Mouse (Mus musculus) hindbrain, embryonic 13.5 days (tissue): ENCODE data around the gene Mrpl58. TPM values are rescaled to one million over a fixed set of nuclear protein-coding genes. Genes with fewer than 3 reads are reported as not detected.
"Not testable (repeated sequence)": the region's sequence is repeated elsewhere in the genome, so short reads cannot be mapped to it uniquely, and the experiment has no call there.

ENCODE experiments used
- ATAC-seq: fragments of 200-750 bp; cut with Nextera tagmentation; 2 replicates; pipeline ENCODE4 v1.8.0; 2017; ENCODE audit warnings: moderate TSS enrichment; ENCODE audit not compliant: low FRiP score
- H3K27ac ChIP-seq: fragments of 300-500 bp; sonication (generic); 2 replicates; pipeline ENCODE4 v1.5.1; 2015; ENCODE audit warnings: inconsistent platforms, mild to moderate bottlenecking, moderate library complexity
- H3K27me3 ChIP-seq: fragments of 300-500 bp; sonication (generic); 2 replicates; pipeline ENCODE4 v1.6.1; 2015; ENCODE audit warnings: mild to moderate bottlenecking, inconsistent platforms
- H3K36me3 ChIP-seq: fragments of 300-500 bp; sonication (generic); 2 replicates; pipeline ENCODE4 v1.6.1; 2015; ENCODE audit warnings: mild to moderate bottlenecking, inconsistent platforms
- H3K4me1 ChIP-seq: fragments of 300-500 bp; sonication (generic); replicated peaks from 2 replicates; pipeline ENCODE4 v1.6.1; 2015; ENCODE audit warnings: inconsistent platforms
- H3K4me2 ChIP-seq: fragments of 300-500 bp; sonication (generic); 2 replicates; pipeline ENCODE4 v1.6.1; 2015; ENCODE audit warnings: inconsistent platforms, mild to moderate bottlenecking, moderate library complexity
- H3K4me3 ChIP-seq: fragments of 300-500 bp; sonication (generic); 2 replicates; pipeline ENCODE4 v1.5.1; 2015; ENCODE audit warnings: mild to moderate bottlenecking, inconsistent platforms
- H3K9ac ChIP-seq: fragments of 300-500 bp; sonication (generic); 2 replicates; pipeline ENCODE4 v1.6.1; 2015; ENCODE audit warnings: mild to moderate bottlenecking, inconsistent platforms
- H3K9me3 ChIP-seq: fragments of 300-500 bp; sonication (generic); 2 replicates; pipeline ENCODE4 v1.6.1; 2016; ENCODE audit warnings: inconsistent platforms
- WGBS: fragments of 180-500 bp; shearing (Covaris S2); methylation state at CpG from one replicate; pipeline ENCODE4 v1.1.7; 2015; 5-methylcytosine and 5-hydroxymethylcytosine counted together
- polyA plus RNA-seq: library from polyadenylated mRNA; unstranded; fragments of >200 nt; fragmentation: Nextera tagmentation; extraction: Ambion mirVana; gene quantifications from 2 replicates; pipeline ENCODE4 v1.2.1, GENCODE M21; 2015

The Mrpl58 gene
- polyA plus RNA-seq, 1 experiment from 2014 or later: 196 TPM

DNA sequence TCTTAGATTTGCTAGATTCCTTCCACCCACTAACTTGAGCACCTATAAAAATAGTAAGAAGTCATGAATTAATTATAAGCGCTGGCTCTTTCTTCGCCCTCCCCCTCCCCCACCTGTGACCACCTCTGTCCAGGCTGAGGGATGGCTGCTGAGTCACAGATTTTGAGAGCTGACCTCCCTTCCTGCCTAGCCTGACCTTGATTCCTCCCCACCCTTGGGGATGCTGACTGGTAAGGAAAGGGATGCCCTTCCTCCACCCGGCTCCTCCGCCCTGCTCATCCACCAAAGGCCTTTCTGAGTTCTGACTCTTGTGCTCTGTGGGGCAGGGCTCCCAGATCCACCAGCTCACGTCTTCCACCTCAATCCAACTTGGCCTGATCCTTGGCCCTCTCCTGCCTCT lies 19.0 kb upstream of the Mrpl58 start:
- H3K27ac ChIP-seq: peak overlapping the region; percentile 97
- H3K4me3 ChIP-seq: peak overlapping the region; percentile 86; the same call in 1 of the 2 replicates
- peak overlapping the region; percentile 93 for H3K4me2 ChIP-seq
- peak overlapping the region; percentile 97; the same call in 1 of the 2 replicates for H3K9ac ChIP-seq
- 81% methylated on average over 5 of the region's 5 CpGs for WGBS
- H3K9me3 ChIP-seq: no peaks in the 10 kb centered on the region
- no peaks in the 10 kb centered on the region for H3K27me3 ChIP-seq
- peaks cover 2% of the 10 kb centered on the region for H3K36me3 ChIP-seq
- H3K4me1 ChIP-seq: peaks cover 50% of the 10 kb centered on the region
- no peak for ATAC-seq

DNA sequence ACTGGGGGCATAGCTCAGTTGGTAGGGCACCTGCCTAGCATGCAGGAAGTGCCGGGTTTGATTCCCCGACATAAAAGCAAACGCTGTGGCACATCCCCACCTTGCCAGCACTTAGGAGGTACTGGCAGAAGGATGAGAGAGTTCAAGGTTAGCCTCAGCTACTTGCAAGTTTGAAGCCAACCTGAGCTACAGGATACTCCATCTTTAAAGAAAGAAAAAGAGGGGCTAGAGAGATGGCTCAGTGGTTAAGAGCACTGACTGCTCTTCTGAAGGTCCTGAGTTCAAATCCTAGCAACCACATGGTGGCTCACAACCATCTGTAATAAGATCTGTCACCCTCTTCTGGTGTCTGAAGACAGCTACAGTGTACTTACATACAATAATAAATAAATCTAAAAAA lies 16.7 kb upstream of the Mrpl58 start:
- H3K4me2 ChIP-seq, H3K4me3 ChIP-seq, ATAC-seq, H3K9me3 ChIP-seq, H3K27me3 ChIP-seq, H3K9ac ChIP-seq, H3K27ac ChIP-seq: not testable (repeated sequence)
- Histone ChIP-seq H3K36me3 (peaks cover 23% of the 10 kb centered on the region), H3K4me1 (peaks cover 45% of the 10 kb centered on the region)
- WGBS: 85% methylated on average over 3 of the region's 3 CpGs

DNA sequence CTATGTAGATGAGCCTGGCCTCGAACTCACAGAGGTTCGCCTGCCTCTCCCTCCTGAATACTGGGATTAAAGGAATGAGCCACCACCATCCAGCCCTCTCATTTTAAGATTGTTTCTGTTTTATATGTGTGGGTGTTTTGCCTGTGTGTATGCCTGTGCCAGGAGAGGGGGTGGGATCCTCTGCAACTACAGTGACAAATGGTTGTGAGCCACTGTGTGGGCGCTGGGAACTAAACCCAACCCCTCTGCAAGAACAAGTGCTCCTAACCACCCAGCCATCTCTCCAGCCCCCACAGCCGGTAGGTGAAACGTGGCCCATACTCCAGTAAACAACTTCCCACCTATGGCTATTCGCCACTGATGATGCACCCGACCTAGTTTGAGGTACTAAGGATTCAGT lies 12.2 kb upstream of the Mrpl58 start:
- H3K36me3 ChIP-seq: peaks cover 68% of the 10 kb centered on the region
- H3K27ac ChIP-seq: no peak overlapping the region
- no peak overlapping the region for H3K4me3 ChIP-seq
- H3K4me2 ChIP-seq: no peak overlapping the region
- no peak overlapping the region for H3K9ac ChIP-seq
- peaks cover 6% of the 10 kb centered on the region for H3K4me1 ChIP-seq
- 91% methylated on average over 7 of the region's 7 CpGs for WGBS
- H3K27me3 ChIP-seq: 0 out of 2 replicates have a peak, but pooled peaks cover 3% of the 10 kb centered on the region
- ATAC-seq: no peak
- H3K9me3 ChIP-seq: no peaks in the 10 kb centered on the region

DNA sequence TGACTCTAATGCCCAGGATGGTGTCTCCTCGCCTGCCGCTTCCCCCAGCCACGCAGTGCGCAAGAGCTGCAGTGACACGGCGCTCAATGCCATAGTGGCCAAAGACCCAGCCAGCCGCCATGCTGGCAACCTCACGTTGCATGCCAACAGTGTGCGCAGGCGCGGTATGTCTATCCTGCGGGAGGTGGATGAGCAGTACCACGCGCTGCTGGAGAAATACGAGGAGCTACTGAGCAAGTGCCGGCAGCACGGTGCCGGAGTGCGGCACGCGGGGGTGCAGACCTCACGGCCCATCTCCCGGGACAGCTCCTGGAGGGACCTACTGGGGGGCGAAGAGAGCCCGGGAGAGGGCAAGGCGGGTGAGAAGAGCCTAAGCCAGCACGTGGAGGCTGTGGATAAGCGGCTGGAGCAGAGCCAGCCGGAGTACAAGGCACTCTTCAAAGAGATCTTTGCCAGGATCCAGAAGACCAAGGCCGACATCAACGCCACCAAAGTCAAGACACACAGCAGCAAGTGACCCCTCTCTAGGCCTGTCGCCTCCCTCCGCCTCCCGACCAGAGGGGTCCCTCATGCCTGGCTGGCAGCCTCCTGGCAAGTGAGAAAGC lies 9.7 kb upstream of the Mrpl58 start:
- Histone ChIP-seq H3K4me1 (no peaks in the 10 kb centered on the region), H3K9ac (no peak overlapping the region), H3K36me3 (peaks cover 74% of the 10 kb centered on the region), H3K4me2 (no peak overlapping the region), H3K4me3 (no peak overlapping the region), H3K9me3 (no peaks in the 10 kb centered on the region), H3K27ac (no peak overlapping the region), H3K27me3 (0 out of 2 replicates have a peak, but pooled peaks cover 3% of the 10 kb centered on the region)
- ATAC-seq: no peak; the same call in 1 of the 2 replicates
- 68% methylated on average over 33 of the region's 34 CpGs for WGBS

DNA sequence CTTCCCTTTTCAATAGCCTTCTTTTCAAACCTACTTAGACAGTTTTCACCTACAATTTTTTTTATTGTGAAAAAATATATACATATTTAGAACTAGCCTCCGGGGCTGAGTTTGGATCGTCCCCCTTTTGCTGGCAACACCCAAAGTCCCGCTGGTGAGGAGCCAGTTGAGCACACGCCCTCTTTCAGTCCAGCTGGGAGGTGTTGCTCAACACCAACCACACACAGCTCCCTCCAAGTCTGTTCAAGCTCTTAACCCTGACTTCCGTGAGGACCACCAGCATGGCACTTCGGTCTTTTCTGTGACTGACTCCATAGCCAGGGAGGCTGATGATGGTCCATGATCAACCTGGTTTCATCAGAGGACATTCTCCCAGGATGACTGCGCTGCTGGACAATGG lies 5.5 kb upstream of the Mrpl58 start:
- Histone ChIP-seq H3K4me3 (no peak overlapping the region), H3K9ac (no peak overlapping the region), H3K36me3 (peaks cover 39% of the 10 kb centered on the region), H3K4me1 (peaks cover 16% of the 10 kb centered on the region), H3K9me3 (no peaks in the 10 kb centered on the region), H3K4me2 (no peak overlapping the region), H3K27me3 (0 out of 2 replicates have a peak, but pooled peaks cover 3% of the 10 kb centered on the region), H3K27ac (no peak overlapping the region)
- ATAC-seq: no peak
- 86% methylated on average over 7 of the region's 7 CpGs for WGBS

DNA sequence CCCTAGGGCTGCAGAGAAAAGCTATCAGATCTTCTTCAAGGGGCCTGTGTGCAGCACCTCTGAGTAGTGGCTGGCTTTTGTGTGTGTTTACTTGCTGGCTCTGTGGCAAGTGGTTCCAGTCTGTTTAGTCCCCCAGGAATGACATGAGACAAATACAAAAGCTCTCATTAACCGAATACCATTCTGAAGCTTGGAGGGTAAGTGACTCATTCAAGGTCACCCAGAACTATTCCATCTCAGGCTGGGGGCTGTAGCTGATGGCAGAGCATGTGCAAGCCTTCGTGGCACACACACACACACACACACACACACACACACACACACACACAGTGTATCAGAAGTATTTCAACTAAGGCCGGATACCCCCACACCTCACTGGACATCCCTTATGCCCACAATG lies 3.4 kb upstream of the Mrpl58 start:
- Histone ChIP-seq H3K27me3 (no peaks in the 10 kb centered on the region), H3K36me3 (peaks cover 18% of the 10 kb centered on the region), H3K4me3 (no peak overlapping the region), H3K27ac (peak overlapping the region; percentile 71), H3K9ac (no peak overlapping the region), H3K4me1 (peaks cover 29% of the 10 kb centered on the region), H3K4me2 (no peak overlapping the region), H3K9me3 (no peaks in the 10 kb centered on the region)
- no peak for ATAC-seq
- 64% methylated on average over 3 of the region's 3 CpGs for WGBS

DNA sequence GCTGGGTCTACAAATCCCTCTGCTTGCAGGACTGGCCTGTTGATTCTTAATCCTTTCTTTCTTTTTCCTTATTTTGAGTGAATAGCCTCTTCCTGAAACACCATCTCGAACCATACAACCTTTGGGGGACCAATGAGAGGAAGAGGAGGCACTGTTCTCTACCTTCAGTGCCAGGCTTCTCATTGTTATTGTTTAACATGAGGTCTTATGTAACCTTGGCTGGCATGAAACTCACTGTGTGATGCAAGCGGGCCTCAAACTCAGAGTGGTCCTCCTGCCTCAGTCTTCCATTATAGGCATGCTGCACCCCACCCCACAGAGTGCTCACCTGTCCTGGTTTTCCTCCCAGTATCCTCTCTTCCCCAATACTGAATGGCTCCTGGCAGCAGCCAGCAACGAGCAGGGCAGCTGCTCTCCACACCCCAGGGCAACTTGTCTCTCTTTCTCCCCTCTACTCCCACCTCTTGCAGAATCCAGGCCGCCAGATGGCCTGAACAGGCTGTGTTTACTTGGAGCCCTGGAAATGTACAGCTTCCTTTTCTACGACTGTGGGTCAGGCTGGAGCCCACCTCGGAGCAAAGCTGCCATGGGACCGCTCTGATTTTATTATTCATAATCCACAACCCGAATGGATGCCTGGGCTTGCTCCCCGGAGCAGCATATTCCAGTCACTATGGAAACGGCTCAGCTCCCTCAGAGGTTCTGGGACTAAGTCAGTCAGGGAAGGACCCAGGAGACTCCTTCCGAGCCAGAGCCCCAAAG lies 2.7 kb upstream of the Mrpl58 start:
- 39% methylated on average over 11 of the region's 11 CpGs for WGBS
- Histone ChIP-seq H3K9ac (0 out of 2 replicates have a peak overlapping the region, but pooled peaks have one; percentile 39), H3K27me3 (no peaks in the 10 kb centered on the region), H3K36me3 (peaks cover 14% of the 10 kb centered on the region), H3K9me3 (no peaks in the 10 kb centered on the region), H3K4me1 (peaks cover 35% of the 10 kb centered on the region), H3K27ac (peak overlapping the region; percentile 71), H3K4me2 (peak overlapping the region; percentile 18; the same call in 1 of the 2 replicates), H3K4me3 (no peak overlapping the region)
- peak; percentile 12; the same call in 1 of the 2 replicates for ATAC-seq

DNA sequence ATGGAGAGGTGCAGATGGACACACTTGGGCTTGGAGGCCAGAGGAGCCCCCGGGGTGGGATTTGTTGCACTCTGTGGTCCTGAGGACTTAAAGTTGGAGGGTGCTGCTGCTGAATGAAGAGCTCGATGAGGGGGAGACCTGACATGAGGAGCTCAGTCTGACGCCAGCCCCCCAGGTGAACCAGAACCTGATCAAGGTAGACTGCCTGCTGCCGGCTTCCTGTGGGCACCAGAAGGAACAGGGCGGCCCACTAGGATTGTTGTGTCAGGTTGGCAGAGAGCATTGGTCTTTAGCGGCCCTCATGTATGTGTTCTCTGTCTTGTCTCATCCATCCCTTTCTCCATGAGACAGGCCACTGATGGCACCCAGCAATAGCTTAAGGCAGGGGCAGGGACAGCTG lies 2.2 kb downstream of the Mrpl58 start:
- H3K27me3 ChIP-seq: no peaks in the 10 kb centered on the region
- no peak for ATAC-seq
- H3K9me3 ChIP-seq: no peaks in the 10 kb centered on the region
- 97% methylated on average over 6 of the region's 6 CpGs for WGBS
- no peak overlapping the region for H3K27ac ChIP-seq
- H3K36me3 ChIP-seq: peaks cover 46% of the 10 kb centered on the region
- H3K4me3 ChIP-seq: no peak overlapping the region
- H3K4me2 ChIP-seq: no peak overlapping the region
- no peak overlapping the region for H3K9ac ChIP-seq
- H3K4me1 ChIP-seq: peaks cover 58% of the 10 kb centered on the region

DNA sequence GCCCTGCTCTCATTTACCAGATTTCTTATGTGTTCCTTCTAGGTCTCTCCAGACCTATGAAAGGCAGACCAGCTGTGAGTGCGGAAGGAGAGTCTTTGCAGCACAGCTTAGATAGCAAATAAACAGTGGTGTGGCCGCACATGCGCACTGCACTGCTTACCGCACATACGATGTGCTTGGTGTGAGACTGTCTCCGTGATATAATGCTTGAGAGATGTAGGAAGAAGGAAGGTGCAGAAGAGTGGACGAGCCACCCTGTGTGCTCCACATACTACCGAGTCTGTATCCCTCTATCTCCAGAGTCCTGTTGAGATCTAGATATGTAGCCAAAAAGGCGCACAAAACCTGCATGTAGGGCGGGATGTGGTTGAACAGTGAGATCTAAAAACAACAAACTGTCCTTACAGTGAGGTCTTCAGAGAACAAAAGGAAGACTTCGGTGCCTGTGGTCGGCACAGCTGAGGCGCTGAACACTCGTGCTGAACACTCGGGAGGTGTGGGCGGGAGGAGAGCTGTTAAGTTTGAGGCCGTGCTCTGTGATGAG lies 3.4 kb downstream of the Mrpl58 start:
- Histone ChIP-seq H3K27ac (no peak overlapping the region), H3K9me3 (no peaks in the 10 kb centered on the region), H3K4me3 (no peak overlapping the region), H3K4me1 (peaks cover 64% of the 10 kb centered on the region), H3K4me2 (no peak overlapping the region), H3K27me3 (no peaks in the 10 kb centered on the region), H3K36me3 (peaks cover 53% of the 10 kb centered on the region), H3K9ac (no peak overlapping the region)
- WGBS: 96% methylated on average over 17 of the region's 17 CpGs
- no peak for ATAC-seq

DNA sequence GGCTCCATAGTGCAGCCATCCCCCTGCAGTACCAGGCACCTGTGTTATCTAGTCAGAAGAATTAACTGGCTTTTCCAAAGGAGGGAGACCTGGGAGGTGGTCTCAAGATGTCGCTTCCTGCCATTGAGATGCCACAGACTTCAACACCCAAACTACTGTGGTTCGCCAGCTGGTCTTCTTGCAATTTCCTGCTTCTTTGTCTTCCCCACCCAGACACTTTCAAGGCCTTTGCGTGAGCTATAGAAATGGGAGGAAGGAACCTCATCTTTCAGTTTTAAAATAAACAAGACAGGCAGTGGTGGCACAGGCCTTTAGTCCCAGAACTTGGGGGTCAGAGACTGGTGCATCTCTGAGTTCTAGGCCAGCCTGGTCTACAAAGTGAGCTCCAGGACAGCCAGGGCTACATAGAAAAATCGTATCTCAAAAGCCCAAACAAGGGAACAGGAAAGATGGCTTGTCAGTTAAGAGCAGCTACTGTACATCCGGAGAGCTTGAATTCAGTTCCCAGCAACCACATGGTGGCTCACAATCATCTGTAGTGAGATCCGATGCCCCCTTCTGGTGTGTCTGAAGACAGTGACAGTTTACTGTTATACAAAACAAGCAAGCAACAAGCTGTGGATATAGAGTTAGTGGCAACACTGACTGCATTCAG lies 4.8 kb downstream of the Mrpl58 start:
- ATAC-seq: no peak
- H3K4me2 ChIP-seq: no peak overlapping the region
- H3K4me1 ChIP-seq: peaks cover 71% of the 10 kb centered on the region
- no peaks in the 10 kb centered on the region for H3K9me3 ChIP-seq
- H3K27me3 ChIP-seq: no peaks in the 10 kb centered on the region
- H3K4me3 ChIP-seq: no peak overlapping the region
- H3K27ac ChIP-seq: peak overlapping the region; percentile 81
- H3K36me3 ChIP-seq: peaks cover 53% of the 10 kb centered on the region
- no peak overlapping the region for H3K9ac ChIP-seq
- WGBS: 83% methylated on average over 6 of the region's 6 CpGs

DNA sequence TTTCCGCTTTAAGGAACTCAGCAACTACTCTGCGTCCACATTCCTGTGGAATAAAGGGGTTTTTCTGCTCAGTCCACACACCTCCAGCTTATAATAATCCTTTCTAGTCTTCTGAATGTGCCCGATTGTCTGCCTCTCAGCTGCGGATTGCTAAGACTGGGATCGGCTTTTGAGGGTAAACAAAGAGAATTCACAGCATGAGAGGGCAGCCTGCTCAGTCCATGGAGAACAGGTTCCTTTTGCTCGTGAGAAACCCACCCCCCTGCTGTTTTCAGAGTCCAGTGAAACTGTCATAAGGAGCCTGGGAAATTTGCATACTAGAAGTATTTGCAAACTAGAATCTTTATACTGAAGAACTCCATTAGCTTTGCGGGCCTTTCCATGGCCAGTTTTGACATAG lies 6.0 kb downstream of the Mrpl58 start:
- Histone ChIP-seq H3K4me3 (no peak overlapping the region), H3K36me3 (peaks cover 53% of the 10 kb centered on the region), H3K4me2 (no peak overlapping the region), H3K4me1 (peaks cover 74% of the 10 kb centered on the region), H3K9me3 (no peaks in the 10 kb centered on the region), H3K27me3 (no peaks in the 10 kb centered on the region), H3K27ac (peak overlapping the region; percentile 81), H3K9ac (peak overlapping the region; percentile 46)
- no peak for ATAC-seq
- 27% methylated on average over 7 of the region's 7 CpGs for WGBS

DNA sequence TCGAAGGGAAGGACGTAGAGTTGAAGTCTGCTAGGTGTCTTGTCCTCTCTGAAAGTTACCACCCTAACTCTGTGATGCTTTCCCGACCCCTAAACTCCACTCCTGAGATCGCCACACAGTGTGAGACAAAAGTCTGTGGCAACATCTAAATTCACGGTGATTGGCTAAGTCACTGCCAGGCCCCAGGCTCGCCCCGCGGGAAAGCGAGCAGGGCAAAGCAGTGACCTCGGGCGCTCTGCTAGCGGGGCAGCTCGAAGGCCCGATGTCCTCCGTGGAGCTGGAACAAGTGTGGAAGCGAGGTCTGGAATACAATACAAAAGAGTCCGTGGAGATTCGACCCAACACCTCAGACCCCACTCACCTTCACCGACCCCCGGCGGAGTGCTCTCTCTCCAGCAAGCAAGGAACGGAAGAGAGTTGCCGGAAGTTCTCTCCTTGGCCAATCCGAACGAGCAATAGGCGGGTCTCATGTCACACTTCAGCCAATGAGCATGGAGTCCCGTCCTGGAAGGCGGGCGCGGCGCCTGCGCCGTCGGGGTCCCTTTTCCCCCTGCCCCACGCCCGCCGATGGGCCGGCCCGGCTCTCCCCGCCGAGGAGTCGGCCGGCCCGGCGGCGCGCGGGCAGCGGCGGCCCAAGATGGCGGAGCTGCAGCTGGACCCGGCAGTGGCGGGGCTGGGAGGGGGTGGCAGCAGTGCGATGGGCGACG lies 16.1 kb downstream of the Mrpl58 start, which contains the start of the genes Atp5h and Kctd2:
TSS of gene Atp5h (minus strand) at position 432 of the 707 bp plus-strand sequence.
TSS of gene Kctd2 (plus strand) at position 598 of the 707 bp plus-strand sequence.
- Histone ChIP-seq H3K4me2 (peak within 1 kb of the TSS; percentile 99), H3K27ac (peak within 1 kb of the TSS; percentile 92), H3K36me3 (peaks cover 41% of the 10 kb centered on the region), H3K9me3 (no peaks in the 10 kb centered on the region), H3K27me3 (no peaks in the 10 kb centered on the region), H3K4me1 (peaks cover 44% of the 10 kb centered on the region), H3K4me3 (peak within 1 kb of the TSS; percentile 90), H3K9ac (peak within 1 kb of the TSS; percentile 96)
- WGBS: under 1% methylated on average over 55 of the region's 56 CpGs
- ATAC-seq: peak; percentile 97
